Mouse (Mus musculus) limb, embryonic 15.5 days (tissue): Measurements from ENCODE around the gene Prkci. TPM values are rescaled to one million over a fixed set of nuclear protein-coding genes. Genes with fewer than 3 reads are reported as not detected.

Experiments
- ATAC-seq: fragments of 200-750 bp; cut with Nextera tagmentation; 2 replicates; pipeline ENCODE4 v1.8.0; 2017; ENCODE audit warnings: low read depth, moderate TSS enrichment; ENCODE audit not compliant: insufficient number of reproducible peaks, low FRiP score, low TSS enrichment
- H3K27ac ChIP-seq: fragments of 300-500 bp; sonication (generic); 2 replicates; pipeline ENCODE4 v1.5.1; 2015; ENCODE audit warnings: moderate library complexity, mild to moderate bottlenecking, inconsistent platforms
- H3K27me3 ChIP-seq: fragments of 300-500 bp; sonication (generic); 2 replicates; pipeline ENCODE4 v1.6.1; 2015; ENCODE audit warnings: inconsistent platforms
- H3K36me3 ChIP-seq: fragments of 300-500 bp; sonication (generic); 2 replicates; pipeline ENCODE4 v1.6.1; 2015; ENCODE audit warnings: inconsistent platforms
- H3K4me1 ChIP-seq: fragments of 300-500 bp; sonication (generic); 2 replicates; pipeline ENCODE4 v1.6.1; 2015; ENCODE audit warnings: inconsistent platforms
- H3K4me2 ChIP-seq: fragments of 300-500 bp; sonication (generic); 2 replicates; pipeline ENCODE4 v1.6.1; 2015; ENCODE audit warnings: mild to moderate bottlenecking, inconsistent platforms
- H3K4me3 ChIP-seq: fragments of 300-500 bp; sonication (generic); 2 replicates; pipeline ENCODE4 v1.5.1; 2015; ENCODE audit warnings: mild to moderate bottlenecking, inconsistent platforms
- H3K9ac ChIP-seq: fragments of 300-500 bp; sonication (generic); 2 replicates; pipeline ENCODE4 v1.6.1; 2015; ENCODE audit warnings: inconsistent platforms
- H3K9me3 ChIP-seq: fragments of 300-500 bp; sonication (generic); 2 replicates; pipeline ENCODE4 v1.6.1; 2016; ENCODE audit warnings: inconsistent platforms
- WGBS: fragments of 180-500 bp; shearing (Covaris S2); methylation state at CpG from one replicate; pipeline ENCODE4 v1.1.7; 2015; 5-methylcytosine and 5-hydroxymethylcytosine counted together
- polyA plus RNA-seq: library from polyadenylated mRNA; unstranded; fragments of >200 nt; fragmentation: Nextera tagmentation; extraction: Ambion mirVana; gene quantifications from 2 replicates; pipeline ENCODE4 v1.2.1, GENCODE M21; 2015

Prkci gene
- polyA plus RNA-seq, 1 experiment from 2014 or later, result 38.6 TPM

DNA sequence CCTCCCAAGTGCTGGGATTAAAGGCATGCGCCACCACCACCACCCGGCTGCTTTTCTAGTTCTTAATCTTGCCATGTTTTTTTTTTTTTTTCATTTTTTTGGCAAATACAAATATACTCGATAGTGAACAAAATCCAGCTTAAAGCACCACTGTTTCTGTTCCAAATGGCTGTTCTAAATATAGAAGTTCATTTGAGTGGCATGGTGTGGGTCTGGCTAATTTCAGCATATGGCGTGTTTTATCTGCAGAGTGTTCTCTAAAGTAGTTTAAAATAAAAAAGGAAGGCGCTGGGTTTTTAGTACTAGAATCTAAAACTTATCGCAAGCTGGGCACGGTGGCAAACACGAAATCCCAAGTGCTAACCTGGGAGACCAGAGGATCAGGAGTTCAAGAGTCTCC is 59.3 kb downstream of the Prkci start:
- Histone ChIP-seq H3K27ac (no peak overlapping the region), H3K36me3 (peaks cover 13% of the 10 kb centered on the region; the same call in 1 of the 2 replicates), H3K4me2 (no peak overlapping the region), H3K27me3 (no peaks in the 10 kb centered on the region), H3K9ac (no peak overlapping the region), H3K9me3 (no peaks in the 10 kb centered on the region), H3K4me1 (0 out of 2 replicates have a peak, but pooled peaks cover 3% of the 10 kb centered on the region), H3K4me3 (no peak overlapping the region)
- 86% methylated on average over 8 of the region's 8 CpGs for WGBS
- no peak for ATAC-seq

DNA sequence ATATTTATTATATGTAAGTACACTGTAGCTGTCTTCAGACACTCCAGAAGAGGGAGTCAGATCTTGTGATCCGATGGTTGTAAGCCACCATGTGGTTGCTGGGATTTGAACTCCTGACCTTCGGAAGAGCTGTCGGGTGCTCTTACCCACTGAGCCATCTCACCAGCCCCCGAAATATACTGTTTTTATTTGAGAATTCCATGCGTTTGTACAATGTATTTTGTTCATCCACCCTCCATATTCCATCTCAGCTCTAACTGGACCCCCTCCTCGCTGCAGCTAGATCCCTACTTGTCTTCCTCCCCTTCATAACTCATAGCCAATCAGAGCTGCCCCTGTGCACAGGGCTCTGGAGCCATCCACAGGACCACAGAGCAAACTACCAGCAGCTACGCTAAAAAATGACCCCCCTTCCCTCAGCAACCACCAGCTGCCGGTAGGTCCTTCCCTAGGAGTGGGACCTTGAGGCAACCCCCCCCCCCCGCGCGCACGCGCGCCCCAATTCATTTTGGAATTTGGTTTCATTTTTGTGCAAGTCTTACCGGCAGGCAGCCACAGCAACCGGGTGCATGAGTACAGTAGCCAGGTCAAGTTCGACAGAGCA is 60.6 kb downstream of the Prkci start:
- H3K9ac ChIP-seq, result no peak overlapping the region; the same call in 1 of the 2 replicates
- ATAC-seq, result peak; percentile 65
- peak overlapping the region; percentile 84 for H3K27ac ChIP-seq
- peak overlapping the region; percentile 56 for H3K4me2 ChIP-seq
- 0 out of 2 replicates have a peak, but pooled peaks cover 3% of the 10 kb centered on the region for H3K4me1 ChIP-seq
- peaks cover 7% of the 10 kb centered on the region; the same call in 1 of the 2 replicates for H3K36me3 ChIP-seq
- peak overlapping the region; percentile 54 for H3K4me3 ChIP-seq
- H3K9me3 ChIP-seq, result no peaks in the 10 kb centered on the region
- H3K27me3 ChIP-seq, result no peaks in the 10 kb centered on the region
- WGBS, result 20% methylated on average over 17 of the region's 17 CpGs

- 2% methylated on average over 30 of the region's 30 CpGs for WGBS
Measured at GRCm38 (mm10) chr3:31056651-31057627, 61.4 kb downstream of the Prkci start.

GRCm38 (mm10) chr3:31060745-31061102 is 65.2 kb downstream of the Prkci start:
- Histone ChIP-seq H3K9ac (no peak overlapping the region), H3K4me1 (peaks cover 3% of the 10 kb centered on the region; the same call in 1 of the 2 replicates), H3K4me2 (no peak overlapping the region), H3K9me3 (no peaks in the 10 kb centered on the region), H3K4me3 (no peak overlapping the region), H3K27me3 (no peaks in the 10 kb centered on the region), H3K36me3 (no peaks in the 10 kb centered on the region), H3K27ac (no peak overlapping the region)
- WGBS, result 84% methylated on average over 8 of the region's 8 CpGs
- no peak for ATAC-seq

More at GRCm38 (mm10) chr3:31056651-31057627, 61.4 kb downstream of the Prkci start:
- H3K9ac ChIP-seq, result peak overlapping the region; percentile 26; the same call in 1 of the 2 replicates
- H3K27me3 ChIP-seq, result no peaks in the 10 kb centered on the region
- peak overlapping the region; percentile 56 for H3K4me2 ChIP-seq
- peak overlapping the region; percentile 54 for H3K4me3 ChIP-seq
- H3K9me3 ChIP-seq, result no peaks in the 10 kb centered on the region
- no peaks in the 10 kb centered on the region for H3K36me3 ChIP-seq
- peaks cover 3% of the 10 kb centered on the region; the same call in 1 of the 2 replicates for H3K4me1 ChIP-seq
- H3K27ac ChIP-seq, result peak overlapping the region; percentile 84
- peak; percentile 88 for ATAC-seq

GRCm38 (mm10) chr3:31061103-31061785 is 65.7 kb downstream of the Prkci start:
- H3K9me3 ChIP-seq, result no peaks in the 10 kb centered on the region
- ATAC-seq, result no peak
- peak overlapping the region; percentile 27; the same call in 1 of the 2 replicates for H3K27ac ChIP-seq
- H3K36me3 ChIP-seq, result no peaks in the 10 kb centered on the region
- no peak overlapping the region for H3K9ac ChIP-seq
- H3K27me3 ChIP-seq, result no peaks in the 10 kb centered on the region
- no peak overlapping the region for H3K4me2 ChIP-seq
- peaks cover under 1% of the 10 kb centered on the region; the same call in 1 of the 2 replicates for H3K4me1 ChIP-seq
- WGBS, result 59% methylated on average over 20 of the region's 20 CpGs
- H3K4me3 ChIP-seq, result no peak overlapping the region

DNA sequence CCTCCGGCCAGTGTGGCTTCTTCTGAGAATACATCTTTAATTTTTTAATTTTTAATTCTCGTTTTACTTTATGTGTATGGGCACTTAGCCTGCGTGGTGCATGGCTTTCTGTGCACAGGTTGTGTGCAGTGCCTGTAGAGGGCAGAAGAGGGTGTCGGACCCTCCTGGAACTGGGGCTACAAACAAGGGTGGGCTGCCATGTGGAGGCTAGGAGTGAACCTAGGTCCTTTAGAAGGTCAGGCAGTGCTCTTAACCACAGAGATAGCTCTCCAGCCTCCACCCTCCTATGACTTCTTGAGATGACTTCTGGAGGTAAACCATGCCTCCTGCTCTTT is 66.2 kb downstream of the Prkci start:
- H3K27me3 ChIP-seq, result no peaks in the 10 kb centered on the region
- no peaks in the 10 kb centered on the region for H3K36me3 ChIP-seq
- H3K4me1 ChIP-seq, result no peaks in the 10 kb centered on the region; the same call in 1 of the 2 replicates
- H3K27ac ChIP-seq, result no peak overlapping the region
- no peak overlapping the region for H3K4me3 ChIP-seq
- no peak overlapping the region for H3K4me2 ChIP-seq
- 66% methylated on average over 4 of the region's 4 CpGs for WGBS
- no peaks in the 10 kb centered on the region for H3K9me3 ChIP-seq
- no peak for ATAC-seq
- H3K9ac ChIP-seq, result no peak overlapping the region

GRCm38 (mm10) chr3:31062325-31062724 is 66.8 kb downstream of the Prkci start:
- Histone ChIP-seq H3K4me1 (no peaks in the 10 kb centered on the region; the same call in 1 of the 2 replicates), H3K27ac (no peak overlapping the region), H3K9ac (no peak overlapping the region), H3K36me3 (no peaks in the 10 kb centered on the region), H3K9me3 (no peaks in the 10 kb centered on the region), H3K4me3 (no peak overlapping the region), H3K4me2 (no peak overlapping the region), H3K27me3 (no peaks in the 10 kb centered on the region)
- WGBS, result 87% methylated on average over 7 of the region's 7 CpGs
- no peak for ATAC-seq

GRCm38 (mm10) chr3:31068482-31068881 is 72.9 kb downstream of the Prkci start:
- Histone ChIP-seq H3K27me3 (no peaks in the 10 kb centered on the region), H3K4me3 (no peak overlapping the region), H3K4me1 (no peaks in the 10 kb centered on the region), H3K9ac (no peak overlapping the region), H3K36me3 (no peaks in the 10 kb centered on the region), H3K9me3 (no peaks in the 10 kb centered on the region), H3K27ac (no peak overlapping the region), H3K4me2 (no peak overlapping the region)
- no peak for ATAC-seq
- 85% methylated on average over 7 of the region's 7 CpGs for WGBS

DNA sequence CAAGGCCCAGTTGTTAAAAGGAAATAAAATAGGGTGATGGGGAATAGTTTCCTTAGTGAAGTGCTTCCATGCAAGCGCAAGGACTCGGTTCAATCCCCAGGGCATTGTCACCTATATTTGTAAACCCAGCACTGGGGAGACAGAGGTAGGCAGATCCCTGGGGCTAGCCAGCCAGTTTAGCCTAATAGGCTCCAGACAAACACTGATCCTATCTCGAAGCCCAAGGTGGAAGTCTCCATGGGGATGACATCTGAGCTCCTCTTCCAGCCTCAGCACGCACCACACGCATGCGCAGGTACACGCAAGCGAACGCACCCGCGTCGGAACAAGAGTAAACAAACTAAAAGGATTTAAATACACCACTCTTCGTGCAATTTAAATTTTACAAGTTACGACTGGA is 76.3 kb downstream of the Prkci start:
- no peak overlapping the region for H3K27ac ChIP-seq
- no peaks in the 10 kb centered on the region for H3K36me3 ChIP-seq
- H3K9ac ChIP-seq, result no peak overlapping the region
- no peak overlapping the region for H3K4me3 ChIP-seq
- H3K27me3 ChIP-seq, result no peaks in the 10 kb centered on the region
- no peak for ATAC-seq
- WGBS, result 47% methylated on average over 14 of the region's 14 CpGs
- no peaks in the 10 kb centered on the region for H3K9me3 ChIP-seq
- H3K4me2 ChIP-seq, result no peak overlapping the region
- H3K4me1 ChIP-seq, result peaks cover 1% of the 10 kb centered on the region; the same call in 1 of the 2 replicates

DNA sequence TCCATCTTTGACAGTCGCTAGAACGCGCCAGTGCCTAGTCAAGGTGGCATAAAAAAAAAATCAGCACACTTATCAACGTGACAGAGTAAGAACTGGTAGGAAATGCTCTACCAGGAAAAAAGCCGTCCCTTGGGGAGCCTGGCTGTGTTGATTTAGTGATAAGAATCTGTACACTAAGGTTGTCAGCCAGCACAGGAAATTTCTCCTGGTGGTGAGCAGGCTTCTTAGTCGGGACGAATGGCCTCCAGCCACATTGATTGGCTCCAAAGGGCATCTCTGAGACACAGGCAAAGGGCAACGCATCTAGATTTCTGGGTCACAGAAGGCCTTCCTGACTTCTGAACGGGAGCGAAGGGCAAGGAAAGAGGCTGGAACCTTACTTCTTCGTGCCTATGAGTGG is 80.3 kb downstream of the Prkci start:
- H3K9me3 ChIP-seq, result no peaks in the 10 kb centered on the region
- H3K4me3 ChIP-seq, result no peak overlapping the region
- H3K9ac ChIP-seq, result no peak overlapping the region
- no peak overlapping the region for H3K27ac ChIP-seq
- no peak for ATAC-seq
- 64% methylated on average over 11 of the region's 11 CpGs for WGBS
- H3K4me2 ChIP-seq, result no peak overlapping the region
- peaks cover 3% of the 10 kb centered on the region; the same call in 1 of the 2 replicates for H3K4me1 ChIP-seq
- H3K27me3 ChIP-seq, result no peaks in the 10 kb centered on the region
- H3K36me3 ChIP-seq, result no peaks in the 10 kb centered on the region

DNA sequence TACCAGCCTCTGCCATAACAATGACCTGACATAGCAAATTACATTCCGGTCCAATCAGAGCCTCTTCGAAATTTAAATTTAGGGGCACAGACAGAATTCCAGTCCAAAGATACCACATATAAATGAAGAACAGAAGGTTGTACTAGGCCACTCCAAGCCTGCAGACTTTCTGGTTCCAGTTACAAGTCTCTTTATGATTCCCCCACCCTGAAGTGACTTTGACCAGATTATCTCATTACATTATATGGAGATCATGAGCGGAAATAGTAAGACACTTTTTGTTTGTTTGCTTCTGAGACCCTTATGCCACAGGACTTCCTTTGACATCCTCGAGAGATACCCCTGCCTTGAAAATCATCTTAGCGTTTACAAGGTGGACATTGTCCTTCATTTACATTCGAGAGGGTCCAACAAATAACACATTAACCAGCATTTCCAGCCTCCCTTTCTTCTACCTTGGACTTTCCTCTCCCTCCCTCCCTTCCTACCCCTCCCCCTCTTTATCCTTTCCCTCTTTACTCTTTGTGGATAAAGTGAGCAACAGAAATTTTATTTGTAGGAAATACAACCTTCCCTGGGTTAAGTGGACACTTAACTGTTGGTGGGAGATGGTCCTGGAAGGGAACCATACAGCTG is 81.6 kb downstream of the Prkci start:
- H3K4me2 ChIP-seq, result no peak overlapping the region
- no peaks in the 10 kb centered on the region for H3K9me3 ChIP-seq
- WGBS, result 84% methylated on average over 6 of the region's 6 CpGs
- no peak overlapping the region for H3K27ac ChIP-seq
- peaks cover 3% of the 10 kb centered on the region; the same call in 1 of the 2 replicates for H3K4me1 ChIP-seq
- no peaks in the 10 kb centered on the region for H3K36me3 ChIP-seq
- H3K27me3 ChIP-seq, result no peaks in the 10 kb centered on the region
- no peak for ATAC-seq
- H3K4me3 ChIP-seq, result no peak overlapping the region
- H3K9ac ChIP-seq, result no peak overlapping the region
